Mouse (Mus musculus) left cerebral cortex, adult 2 months (tissue): ENCODE measurements around the gene Armh4. TPM values are rescaled to one million over a fixed set of nuclear protein-coding genes. Genes with fewer than 3 reads are reported as not detected.
"Not testable (repeated sequence)": the region's sequence is repeated elsewhere in the genome, so short reads cannot be mapped to it uniquely, and the experiment has no call there.

Source experiments
- DNase-seq, 2 experiments: peaks; one replicate each; pipeline ENCODE4 v3.0.0; 2021 to 2022; ENCODE audit warnings: low spot score in 2 of 2, mixed read lengths in 1 of 2; ENCODE audit errors: extremely low spot score in 1 of 2
- H3K27ac ChIP-seq: fragments of 200-600 bp; 2 replicates; pipeline ENCODE4 v1.8.1; 2022
- H3K4me3 ChIP-seq: fragments of 200-600 bp; 2 replicates; pipeline ENCODE4 v1.8.1; 2022
- CTCF ChIP-seq: fragments of 200-600 bp; IDR thresholded peaks from 2 replicates; pipeline ENCODE4 v1.8.1; 2022; ENCODE audit warnings: antibody characterized with exemption, mild to moderate bottlenecking, moderate library complexity
- intact Hi-C: fragments of 180-260 bp; cut with DNase I; formaldehyde crosslinking; loops from one replicate; pipeline ENCODE4 v1.15.1; 2025
- long read RNA-seq, 2 experiments: library from polyadenylated mRNA; stranded (forward); transcript quantifications; one replicate each; pipeline ENCODE4 v2.0.0; 2021; ENCODE audit warnings: borderline mapping rate in 2 of 2
- total RNA-seq, 2 experiments: library from RNA; stranded (reverse); gene quantifications; 2 replicates each; pipeline ENCODE4 v1.2.3; 2021

Gene Armh4
- total RNA-seq, result 10 to 100 TPM; 23.3 to 24.9 TPM
- long read RNA-seq, experiment 1, full-length matches to known transcripts, result 51 of 58 reads
- long read RNA-seq, experiment 1, partial matches to known transcripts, result 1 of 58 reads
- long read RNA-seq, experiment 1, other reads (novel, unspliced or antisense), result 6 of 58 reads
- long read RNA-seq, experiment 2, full-length matches to known transcripts, result 27 of 32 reads
- long read RNA-seq, experiment 2, partial matches to known transcripts, result 1 of 32 reads
- long read RNA-seq, experiment 2, other reads (novel, unspliced or antisense), result 4 of 32 reads

GRCm38 (mm10) chr14:49782715-49783531 lies at the start of gene Armh4:
Gene Armh4, minus strand, starts transcription at chr14:49783383.
- intact Hi-C loops, result loop anchor here (10.0 kb wide), 1 partner anchor 1302 kb away; no protein-coding TSS in a partner anchor
- no peak for TF ChIP-seq CTCF
- H3K27ac ChIP-seq, result peak within 1 kb of the TSS; percentile 62
- DNase-seq, result peak; percentile 80 to 83
- peak within 1 kb of the TSS; percentile 61 for H3K4me3 ChIP-seq

- intact Hi-C loops, result no loop called here
- Histone ChIP-seq H3K27ac (no peak overlapping the region), H3K4me3 (no peak overlapping the region)
- DNase-seq, result no peak
- TF ChIP-seq CTCF, result peak; percentile 52
Observed at GRCm38 (mm10) chr14:49829192-49830171, 46.3 kb upstream of the Armh4 start.

GRCm38 (mm10) chr14:49819721-49820440 lies 36.7 kb upstream of the Armh4 start:
- DNase-seq, H3K4me3 ChIP-seq, H3K27ac ChIP-seq, intact Hi-C loops: not testable (repeated sequence)

- DNase-seq, intact Hi-C loops, H3K27ac ChIP-seq: not testable (repeated sequence)
Observed at GRCm38 (mm10) chr14:49818713-49819208, 35.6 kb upstream of the Armh4 start.

GRCm38 (mm10) chr14:49812966-49813365 lies 29.8 kb upstream of the Armh4 start:
- H3K27ac ChIP-seq, H3K4me3 ChIP-seq, DNase-seq, intact Hi-C loops: not testable (repeated sequence)

More at GRCm38 (mm10) chr14:49818713-49819208, 35.6 kb upstream of the Armh4 start:
- H3K4me3 ChIP-seq, result not testable (repeated sequence)

GRCm38 (mm10) chr14:49805051-49805450 lies 21.9 kb upstream of the Armh4 start:
- H3K4me3 ChIP-seq, intact Hi-C loops, H3K27ac ChIP-seq, DNase-seq: not testable (repeated sequence)

GRCm38 (mm10) chr14:49801444-49801843 lies 18.3 kb upstream of the Armh4 start:
- peak; percentile 60 for TF ChIP-seq CTCF
- H3K4me3 ChIP-seq, result no peak overlapping the region
- no peak overlapping the region for H3K27ac ChIP-seq
- no peak for DNase-seq
- intact Hi-C loops, result loop anchor here (2.0 kb wide), 1 partner anchor 33 kb away; no protein-coding TSS in a partner anchor

GRCm38 (mm10) chr14:49793948-49794347 lies 10.8 kb upstream of the Armh4 start:
- DNase-seq, result no peak
- no peak overlapping the region for H3K27ac ChIP-seq
- TF ChIP-seq CTCF, result no peak
- intact Hi-C loops, result no loop called here
- no peak overlapping the region for H3K4me3 ChIP-seq

- Histone ChIP-seq H3K4me3 (no peak overlapping the region), H3K27ac (no peak overlapping the region)
- TF ChIP-seq CTCF, result no peak
- DNase-seq, result no peak
- intact Hi-C loops, result no loop called here
Observed at GRCm38 (mm10) chr14:49790542-49790941, 7.4 kb upstream of the Armh4 start.

GRCm38 (mm10) chr14:49785793-49786192 lies 2.6 kb upstream of the Armh4 start:
- intact Hi-C loops, result loop anchor here (5.0 to 10.0 kb wide), 2 partner anchors 33 to 1299 kb away; no protein-coding TSS in a partner anchor
- DNase-seq, result peak; percentile 40 to 58
- no peak overlapping the region for H3K27ac ChIP-seq

More at GRCm38 (mm10) chr14:49785793-49786192, 2.6 kb upstream of the Armh4 start:
- H3K4me3 ChIP-seq, result no peak overlapping the region
- peak; percentile 90 for TF ChIP-seq CTCF
